Comparison of ENCODE assay signal across 8 mouse cellular contexts in the genomic region with DNA sequence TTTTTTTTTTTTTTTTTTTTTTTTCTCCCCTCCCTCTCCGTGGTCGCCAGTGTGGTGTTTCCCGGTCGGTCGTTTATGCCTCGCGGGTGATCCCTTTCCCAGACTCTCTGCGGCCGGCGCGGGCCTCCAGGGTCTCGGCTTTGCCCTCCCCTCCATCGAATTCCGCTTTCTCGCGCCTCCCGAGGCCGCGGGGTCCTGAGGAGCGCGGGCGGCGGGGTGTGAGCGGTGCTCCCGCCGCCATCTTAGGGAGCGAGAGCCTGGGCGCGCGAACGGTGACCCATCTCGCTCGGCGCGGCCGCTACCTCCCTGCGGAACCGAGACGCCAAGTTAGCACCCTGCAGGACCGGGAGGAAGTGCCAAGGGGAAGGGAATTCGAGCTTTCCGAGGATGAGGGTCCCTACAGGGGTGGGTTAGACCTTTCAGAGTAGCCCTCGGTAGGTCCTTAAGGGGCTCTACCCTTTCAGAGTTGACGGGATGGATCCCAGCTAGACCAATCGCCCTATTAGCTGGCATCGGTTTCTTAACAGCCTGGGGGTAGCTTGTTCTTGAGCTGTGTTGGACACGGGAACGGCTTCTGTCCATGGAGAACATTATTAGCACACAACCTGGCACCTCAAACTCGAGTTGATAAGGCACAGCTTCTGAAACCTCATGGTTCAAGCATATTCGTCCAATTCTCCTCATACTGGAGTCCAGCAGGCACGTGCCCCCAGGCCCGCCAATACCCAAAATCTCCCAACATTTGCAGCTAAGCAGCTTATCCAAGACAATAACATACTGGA. TPM values are rescaled to one million over a fixed set of nuclear protein-coding genes. Genes with fewer than 3 reads are reported as not detected.
DNase-seq lines count a peak whose midpoint lies in the region; ATAC-seq and TF ChIP-seq lines count a peak whose summit lies in the region.

No protein-coding gene starts in this region.

- H3K27ac ChIP-seq in embryonic facial prominence, embryonic 10.5 days (replicated peaks), result peak overlapping the region; percentile 99
- H3K27ac ChIP-seq in kidney, adult 2 months (ENCODE audit: insufficient read depth, low read depth, low read length), result peak overlapping the region; percentile 94
- peak overlapping the region; percentile 99 for H3K27ac ChIP-seq in limb, embryonic 11.5 days (replicated peaks; ENCODE audit: low read depth, low read length)
- H3K27ac ChIP-seq in midbrain, embryonic 13.5 days, result peak overlapping the region; percentile 100
- peak overlapping the region; percentile 100 for H3K27ac ChIP-seq in stomach, embryonic 15.5 days

- H3K4me3 ChIP-seq in embryonic facial prominence, embryonic 10.5 days, result peak overlapping the region; percentile 95
- H3K4me3 ChIP-seq in kidney, adult 2 months (ENCODE audit: insufficient read depth, low read depth, low read length), result peak overlapping the region; percentile 75
- H3K4me3 ChIP-seq in limb, embryonic 11.5 days (ENCODE audit: low read depth, low read length), result peak overlapping the region; percentile 85
- peak overlapping the region; percentile 95 for H3K4me3 ChIP-seq in midbrain, embryonic 13.5 days (replicated peaks)
- peak overlapping the region; percentile 95 for H3K4me3 ChIP-seq in stomach, embryonic 15.5 days (replicated peaks)

- no peak for TF ChIP-seq CTCF in kidney, adult 2 months (conservative IDR thresholded peaks at IDR 0.05; ENCODE audit: insufficient read depth, insufficient read length, low read depth, low read length)

- peak; percentile 32 for ATAC-seq in limb, embryonic 11.5 days (ENCODE audit: insufficient number of reproducible peaks, low FRiP score, low TSS enrichment, low read depth)
- ATAC-seq in midbrain, embryonic 13.5 days, result peak; percentile 75
- ATAC-seq in stomach, embryonic 15.5 days (ENCODE audit: insufficient read depth, low FRiP score, low read depth), result peak; percentile 65

- H3K9me3 ChIP-seq in embryonic facial prominence, embryonic 10.5 days, result no peaks in the 10 kb centered on the region
- no peaks in the 10 kb centered on the region for H3K9me3 ChIP-seq in limb, embryonic 11.5 days (ENCODE audit: control insufficient read depth, low read length)
- no peaks in the 10 kb centered on the region for H3K9me3 ChIP-seq in midbrain, embryonic 13.5 days
- no peaks in the 10 kb centered on the region for H3K9me3 ChIP-seq in stomach, embryonic 15.5 days

- H3K36me3 ChIP-seq in embryonic facial prominence, embryonic 10.5 days (replicated peaks), result no peaks in the 10 kb centered on the region
- H3K36me3 ChIP-seq in kidney, adult 2 months (ENCODE audit: control insufficient read depth, insufficient read depth, low read length), result no peaks in the 10 kb centered on the region
- H3K36me3 ChIP-seq in limb, embryonic 11.5 days (ENCODE audit: control insufficient read depth, insufficient read depth, low read length), result no peaks in the 10 kb centered on the region
- H3K36me3 ChIP-seq in midbrain, embryonic 13.5 days, result no peaks in the 10 kb centered on the region
- H3K36me3 ChIP-seq in stomach, embryonic 15.5 days, result no peaks in the 10 kb centered on the region

- peaks cover 10% of the 10 kb centered on the region; the same call in 1 of the 2 replicates for H3K4me1 ChIP-seq in embryonic facial prominence, embryonic 10.5 days
- peaks cover 3% of the 10 kb centered on the region; the same call in 1 of the 2 replicates for H3K4me1 ChIP-seq in kidney, adult 2 months (ENCODE audit: control insufficient read depth, insufficient read depth, low read length)
- H3K4me1 ChIP-seq in limb, embryonic 11.5 days (ENCODE audit: control insufficient read depth, insufficient read depth, low read length), result peaks cover 3% of the 10 kb centered on the region; the same call in 1 of the 2 replicates
- peaks cover 16% of the 10 kb centered on the region for H3K4me1 ChIP-seq in midbrain, embryonic 13.5 days (replicated peaks)
- H3K4me1 ChIP-seq in stomach, embryonic 15.5 days, result no peaks in the 10 kb centered on the region

- WGBS in embryonic facial prominence, embryonic 10.5 days, result under 1% methylated on average over 52 of the region's 52 CpGs
- WGBS in kidney, adult 2 months, result 1% methylated on average over 52 of the region's 52 CpGs
- WGBS in limb, embryonic 11.5 days, result 1% methylated on average over 52 of the region's 52 CpGs
- WGBS in midbrain, embryonic 13.5 days, result under 1% methylated on average over 52 of the region's 52 CpGs
- WGBS in stomach, embryonic 15.5 days, result under 1% methylated on average over 52 of the region's 52 CpGs

- peak; percentile 79 to 86 for DNase-seq in B cell, adult 2 months
- peak; percentile 77 for DNase-seq in adrenal gland, postnatal 14 days
- DNase-seq in embryonic facial prominence, embryonic 10.5 days (ENCODE audit: low spot score), result no peak
- DNase-seq in heart, adult 18-20 months, result peak; percentile 70 to 88
- DNase-seq in kidney, adult 2 months, result peak; percentile 78
- no peak for DNase-seq in limb, embryonic 11.5 days (ENCODE audit: low spot score)

- peak overlapping the region; percentile 70 for H3K4me2 ChIP-seq in limb, embryonic 11.5 days (ENCODE audit: low read depth, severe bottlenecking)
- H3K4me2 ChIP-seq in midbrain, embryonic 13.5 days (replicated peaks), result peak overlapping the region; percentile 69
- peak overlapping the region; percentile 81 for H3K4me2 ChIP-seq in stomach, embryonic 15.5 days

- H3K9ac ChIP-seq in limb, embryonic 11.5 days (ENCODE audit: low read length), result peak overlapping the region; percentile 94
- peak overlapping the region; percentile 93 for H3K9ac ChIP-seq in midbrain, embryonic 13.5 days (replicated peaks)
- H3K9ac ChIP-seq in stomach, embryonic 15.5 days, result peak overlapping the region; percentile 77

- TF ChIP-seq POLR2A in kidney, adult 2 months (IDR thresholded peaks at IDR 0.05; ENCODE audit: low read depth, low read length), result no peak

- no peaks in the 10 kb centered on the region for H3K27me3 ChIP-seq in embryonic facial prominence, embryonic 10.5 days (replicated peaks; ENCODE audit: low read depth, poor library complexity, severe bottlenecking)
- no peaks in the 10 kb centered on the region for H3K27me3 ChIP-seq in kidney, adult 2 months (replicated peaks; ENCODE audit: control insufficient read depth, insufficient read depth, low read length)
- no peaks in the 10 kb centered on the region for H3K27me3 ChIP-seq in limb, embryonic 11.5 days (ENCODE audit: control insufficient read depth, insufficient read depth, low read length)
- 0 out of 2 replicates have a peak, but pooled peaks cover 8% of the 10 kb centered on the region for H3K27me3 ChIP-seq in midbrain, embryonic 13.5 days
- no peaks in the 10 kb centered on the region for H3K27me3 ChIP-seq in stomach, embryonic 15.5 days (replicated peaks)

RNA-seq across cellular contexts. Expression of a gene that starts 0.9 kb away (rescaled TPM):
- total RNA-seq in adrenal gland, postnatal 14 days (2021), result 6.6 and 9.0 TPM in 2 replicates
- polyA plus RNA-seq in embryonic facial prominence, embryonic 10.5 days (2016; fragmentation: Nextera tagmentation; extraction: Ambion mirVana), result 18.4 and 19.2 TPM in 2 replicates
- 1 to 10 TPM; 2.2 to 3.8 TPM for total RNA-seq in heart, adult 18-20 months (2021)
- polyA plus RNA-seq in kidney, adult 2 months (2012; rRNA removed), result 1.7 and 1.9 TPM in 2 replicates
- polyA plus RNA-seq in limb, embryonic 11.5 days (2014; fragmentation: Nextera tagmentation; extraction: Ambion mirVana), result 20.5 and 21.8 TPM in 2 replicates
- 32.6 and 36.1 TPM in 2 replicates for polyA plus RNA-seq in midbrain, embryonic 13.5 days (2015; fragmentation: Nextera tagmentation; extraction: Ambion mirVana)
- polyA plus RNA-seq in stomach, embryonic 15.5 days (2015; fragmentation: Nextera tagmentation; extraction: Ambion mirVana), result 8.7 and 9.6 TPM in 2 replicates

Comparison
In these comparisons a context has a peak if more than half of its experiments do, and no peak if none do; other contexts are left out.
1. DNase-seq: peak in B cell, adult 2 months (2 of 2), adrenal gland, postnatal 14 days (single experiment), heart, adult 18-20 months (2 of 2) and kidney, adult 2 months (single experiment); none in embryonic facial prominence, embryonic 10.5 days (single experiment) and limb, embryonic 11.5 days (single experiment).
2. Peak in every context shown above with its lines, with median percentiles within 50 percentile points of each other: H3K27ac ChIP-seq, H3K4me3 ChIP-seq, ATAC-seq, H3K4me2 ChIP-seq and H3K9ac ChIP-seq.